Mouse (Mus musculus) adrenal gland, postnatal 25 days (tissue): ENCODE measurements at regions not wholly inside any gene's neighbourhood (a gene's known extent, or its start where the extent isn't known, plus 50 kb on each side); places are given as distances from the start of the nearest gene placed in this dataset.

Source experiments
- DNase-seq: peaks from one replicate; pipeline ENCODE4 v3.0.0; 2021; ENCODE audit warnings: mixed read lengths

- DNase-seq: no peak
Observed at GRCm38 (mm10) chr9:61186541-61187420, 185.4 kb upstream of the Tle3 start.

DNA sequence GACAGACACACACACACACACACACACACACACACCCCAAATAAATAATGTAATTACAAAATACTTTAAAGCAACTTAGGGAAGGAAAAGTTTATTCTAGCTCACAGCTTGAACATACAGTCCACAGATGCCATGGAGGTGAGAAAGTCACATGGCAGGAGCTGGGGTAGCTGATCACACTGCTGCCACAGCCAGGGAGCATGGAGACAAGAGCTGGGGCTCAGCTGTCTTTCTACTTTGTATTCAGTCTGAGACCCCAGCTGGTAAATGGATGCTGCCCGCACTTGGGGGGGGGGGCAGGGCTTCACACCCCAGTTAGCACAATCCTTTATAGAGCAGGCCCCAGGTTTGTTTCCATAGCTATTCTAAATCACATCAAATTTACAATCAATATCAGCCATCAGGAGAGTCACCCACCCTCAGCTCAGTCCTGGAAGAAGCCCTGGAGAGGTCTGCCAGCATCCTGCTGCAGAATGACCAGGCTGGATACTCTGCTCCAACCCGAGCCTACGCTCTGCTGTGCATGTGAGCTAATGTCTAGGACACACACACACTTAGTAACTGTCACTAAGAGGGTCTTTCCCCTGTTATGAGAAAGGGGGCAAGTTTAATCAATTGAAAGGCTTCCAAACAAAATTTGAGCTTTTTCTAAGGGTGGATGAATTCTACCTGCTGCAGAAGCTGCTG is 184.3 kb upstream of the Tle3 start:
- DNase-seq: no peak

DNA sequence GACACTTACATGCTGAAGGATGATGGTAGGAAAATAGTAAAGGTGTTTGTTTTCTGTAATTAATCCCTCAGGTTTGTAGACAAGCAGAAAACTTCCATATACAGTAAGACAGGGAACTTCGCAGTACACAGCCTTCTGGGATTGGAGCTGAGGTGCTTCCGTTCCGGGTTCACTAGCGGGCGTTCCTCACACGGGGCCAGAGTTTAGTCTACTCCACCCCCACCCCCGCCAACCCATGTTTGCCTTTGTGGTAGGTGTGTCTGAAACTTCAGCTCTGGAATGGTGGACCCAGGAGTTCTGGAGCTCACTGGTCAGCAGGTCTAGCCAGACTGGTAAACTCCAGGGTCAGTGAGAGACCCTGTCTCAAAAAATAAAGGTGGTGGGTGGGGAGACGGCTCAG is 182.9 kb upstream of the Tle3 start:
- DNase-seq: no peak

GRCm38 (mm10) chr9:61199077-61199753 is 173.0 kb upstream of the Tle3 start:
- peak; percentile 54 for DNase-seq

DNA sequence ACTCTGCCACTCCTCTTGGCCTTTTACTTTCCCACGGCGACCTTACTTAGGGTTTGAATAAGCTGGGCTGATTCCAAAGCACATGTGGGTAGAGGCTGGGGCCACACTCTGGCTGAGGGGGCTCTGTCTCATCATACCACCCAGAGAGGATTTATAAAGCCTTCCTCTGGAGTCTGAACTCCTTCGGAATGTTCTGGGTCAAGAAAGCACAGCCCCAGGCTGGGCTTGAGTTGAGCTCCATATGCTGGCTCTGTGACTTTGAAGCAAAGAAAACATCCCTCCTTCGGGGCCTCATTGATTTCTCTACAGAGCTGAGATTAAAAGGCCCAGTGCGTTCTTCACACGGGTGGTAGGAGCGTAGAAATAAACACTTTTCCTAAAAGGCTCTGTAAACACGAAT is 172.3 kb upstream of the Tle3 start:
- no peak for DNase-seq

DNA sequence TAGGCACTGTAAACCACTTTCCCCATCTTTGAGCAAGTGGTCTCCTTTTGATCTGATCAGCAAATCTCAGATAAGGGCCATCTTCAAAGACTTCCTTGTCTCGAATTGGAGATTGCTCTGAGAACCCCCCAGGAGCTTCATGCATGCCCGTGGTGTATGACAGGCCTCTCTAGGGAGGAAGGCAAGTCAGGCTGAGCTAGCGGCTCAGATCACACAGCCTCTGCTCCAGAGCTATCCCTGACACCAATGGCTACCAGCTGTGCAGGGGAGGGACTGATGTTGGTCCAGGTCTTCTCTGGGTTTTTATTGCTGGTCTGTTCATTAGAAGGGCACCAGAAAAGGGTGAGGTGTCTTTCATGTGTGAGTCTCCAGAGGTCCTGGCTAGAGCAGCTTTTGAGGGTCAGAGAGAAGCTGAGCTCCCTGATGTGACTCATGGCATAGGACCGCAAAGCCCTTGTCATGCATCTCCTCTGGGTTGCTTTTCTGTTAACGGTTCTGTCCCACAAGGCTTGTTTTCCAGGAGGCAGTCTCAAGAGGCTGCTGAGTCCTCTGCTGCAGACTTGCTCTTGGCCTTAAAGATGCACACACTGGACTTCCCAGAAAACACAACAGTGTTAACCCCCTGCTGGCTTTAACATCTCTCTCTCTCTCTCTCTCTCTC is 171.7 kb upstream of the Tle3 start:
- DNase-seq: no peak

DNA sequence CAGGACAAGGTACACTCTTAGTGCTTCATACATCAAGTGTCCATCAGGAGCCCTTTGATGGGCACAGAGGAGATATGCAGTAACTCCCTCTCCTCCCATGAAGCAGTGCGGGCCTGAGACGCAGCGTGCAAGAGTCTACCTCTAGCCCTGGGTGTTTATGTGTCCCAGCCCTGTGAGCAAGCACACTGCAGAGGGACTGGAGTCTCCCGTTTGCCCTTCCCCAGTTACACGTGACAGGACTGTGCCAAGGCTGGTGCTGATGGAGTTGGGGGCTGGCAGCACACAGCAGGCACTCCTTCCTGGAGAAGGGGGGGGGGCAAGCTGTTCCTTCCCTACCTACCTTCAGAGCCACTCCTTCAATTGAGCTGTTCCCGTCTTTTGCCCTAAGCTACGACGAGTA is 167.1 kb upstream of the Tle3 start:
- DNase-seq: no peak

- DNase-seq: no peak
Observed at GRCm38 (mm10) chr9:61206725-61207365, 165.3 kb upstream of the Tle3 start.

DNA sequence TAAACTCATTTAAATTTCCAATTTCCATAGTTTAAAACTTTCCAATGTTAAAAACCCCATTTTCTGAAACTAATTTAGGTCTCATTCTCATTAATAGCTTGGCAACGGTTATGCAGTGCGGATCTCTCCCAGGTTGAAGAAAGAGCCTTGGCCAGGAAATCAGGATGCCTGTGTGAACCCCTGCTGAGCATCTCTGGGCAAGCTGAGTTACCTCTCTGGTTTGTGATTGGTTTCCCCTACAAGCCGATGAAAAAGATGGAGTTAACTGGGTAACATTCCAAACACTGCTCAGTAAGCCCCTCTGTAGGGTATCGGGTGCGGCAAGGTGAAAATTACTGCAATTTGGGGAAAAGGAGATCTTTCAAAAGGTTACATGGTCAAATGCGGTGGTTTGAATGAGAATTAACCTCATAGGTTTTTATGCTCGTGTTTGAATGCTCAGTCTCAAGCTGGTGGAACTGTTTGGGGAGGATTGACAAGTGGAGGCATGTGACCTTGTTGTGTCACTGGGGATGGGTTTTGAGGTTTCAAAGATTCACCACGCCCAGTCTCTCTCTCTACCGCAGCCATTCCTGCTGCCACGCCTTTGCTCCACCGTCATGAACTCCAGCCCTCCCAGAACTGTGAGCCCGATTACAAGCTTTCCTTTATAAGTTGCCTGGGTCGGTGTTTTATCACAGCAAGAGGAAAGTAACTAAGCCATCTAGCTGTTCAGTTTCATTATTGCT is 164.6 kb upstream of the Tle3 start:
- DNase-seq: no peak

DNA sequence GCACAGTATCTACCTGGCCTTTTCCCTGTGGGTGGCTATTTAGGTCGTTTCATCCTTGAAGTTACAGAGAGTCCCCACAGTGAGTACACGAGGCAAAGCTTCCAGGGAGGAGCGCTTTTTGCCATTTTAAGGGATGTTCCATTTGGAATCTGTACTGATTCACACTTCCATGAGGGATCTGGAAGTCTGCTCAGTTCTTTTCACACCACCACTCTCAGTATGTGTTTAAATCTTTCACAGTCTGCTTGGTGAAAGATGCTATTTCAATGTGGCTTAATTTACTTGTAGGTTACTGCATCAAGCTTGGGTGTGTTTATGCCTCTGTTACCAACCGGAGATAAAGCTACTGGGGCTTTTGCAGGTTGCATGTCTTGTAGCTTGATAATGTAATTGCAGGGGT is 160.5 kb upstream of the Tle3 start:
- no peak for DNase-seq

- no peak for DNase-seq
Observed at GRCm38 (mm10) chr9:61214943-61215342, 157.2 kb upstream of the Tle3 start.

GRCm38 (mm10) chr9:61216012-61216770 is 156.0 kb upstream of the Tle3 start:
- no peak for DNase-seq

DNA sequence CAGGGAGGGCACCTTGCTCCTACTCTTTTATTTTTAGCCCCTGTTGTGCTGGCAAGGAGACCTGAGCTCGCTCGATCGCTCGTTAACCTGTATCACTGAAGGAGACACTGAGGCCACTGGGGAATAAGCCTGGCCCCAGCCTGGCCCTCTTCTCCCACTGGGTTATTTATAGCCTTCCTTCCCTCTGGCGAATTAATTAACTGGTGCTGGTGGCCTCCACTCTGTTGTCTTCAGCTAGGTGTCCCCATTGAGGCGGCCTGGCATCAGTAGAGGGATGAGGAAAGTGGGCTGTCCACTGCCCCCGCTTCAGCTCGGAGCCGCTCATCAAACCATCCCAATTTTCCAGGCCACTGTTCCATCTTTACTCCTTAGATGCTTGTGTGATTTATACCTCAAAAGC is 152.1 kb upstream of the Tle3 start:
- no peak for DNase-seq

- no peak for DNase-seq
Observed at GRCm38 (mm10) chr9:61222212-61223003, 149.8 kb upstream of the Tle3 start.

GRCm38 (mm10) chr9:61225020-61225652 is 147.0 kb upstream of the Tle3 start:
- DNase-seq: no peak

- no peak for DNase-seq
Observed at GRCm38 (mm10) chr9:61225882-61226281, 146.3 kb upstream of the Tle3 start.

DNA sequence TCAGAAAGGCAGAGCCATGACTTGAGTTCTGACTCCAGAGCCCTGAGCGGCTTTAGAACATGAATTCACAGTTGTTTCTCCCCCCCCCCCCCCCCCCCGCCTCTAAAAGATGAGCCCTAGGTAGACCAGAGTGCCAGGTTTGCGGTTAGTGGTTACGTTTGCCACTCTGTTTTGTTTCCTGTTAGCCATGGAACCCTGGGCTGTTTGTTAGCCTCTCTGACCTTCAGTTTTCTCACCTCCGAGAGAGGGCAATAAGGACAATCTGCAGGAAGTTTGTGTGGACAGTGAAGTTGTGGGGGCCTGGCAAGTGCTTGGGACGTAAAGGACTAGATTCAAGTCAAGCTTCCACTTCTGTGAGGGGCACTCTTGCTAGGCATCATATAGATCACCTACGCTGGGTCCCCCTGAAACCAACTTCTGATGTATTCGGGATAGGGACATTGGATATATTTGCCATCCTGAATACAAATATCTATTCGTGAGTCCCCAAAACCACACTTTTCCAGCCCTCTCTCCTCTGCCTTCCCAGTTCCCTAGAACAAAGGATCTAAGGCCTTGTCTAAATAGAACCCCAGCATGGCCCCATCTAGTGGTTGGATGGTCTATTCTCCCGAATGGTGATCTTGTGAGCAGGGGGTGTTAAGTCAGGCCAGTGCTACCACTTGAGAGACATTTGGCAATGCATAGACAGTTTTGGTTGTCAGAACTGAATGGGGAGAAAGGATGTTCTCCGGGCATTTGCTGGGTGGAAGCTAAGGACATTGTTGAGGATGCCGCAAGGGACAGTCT is 145.4 kb upstream of the Tle3 start:
- no peak for DNase-seq

GRCm38 (mm10) chr9:61227492-61228229 is 144.5 kb upstream of the Tle3 start:
- DNase-seq: no peak
